Mouse (Mus musculus): ENCODE data around the gene Pold4. TPM values are rescaled to one million over a fixed set of nuclear protein-coding genes. Genes with fewer than 3 reads are reported as not detected.
A peak's percentile ranks its signal among the peaks of the same experiment; 100 is the strongest.

Pold4 gene
- total RNA-seq, 2 experiments from 2014 or later = 9.5 to 10.8 TPM

DNA sequence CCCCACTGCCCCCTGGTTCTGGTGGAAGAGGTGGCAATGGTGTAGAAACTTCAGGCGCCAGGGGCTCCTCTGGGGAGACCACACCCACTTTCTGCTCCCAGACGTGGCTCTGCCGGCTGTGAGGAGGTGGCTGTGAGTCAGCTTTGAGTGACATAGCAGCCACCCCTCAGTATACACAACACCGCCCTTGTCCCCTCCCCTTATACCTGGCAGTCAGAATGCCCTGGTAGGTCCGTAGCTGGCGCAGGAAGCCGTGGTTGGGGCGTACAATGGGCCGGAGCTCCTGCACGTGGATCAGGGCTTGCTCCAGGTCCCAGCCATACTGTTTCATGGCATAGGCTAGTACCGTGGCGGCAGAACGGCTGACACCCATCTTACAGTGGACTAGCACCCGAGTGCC lies 32.0 kb downstream of the Pold4 start:
- intact Hi-C loops (cut with DNase I) = no loop called here
- no peak for DNase-seq

GRCm38 (mm10) chr19:4264171-4264780 lies 32.6 kb downstream of the Pold4 start:
- intact Hi-C loops (cut with DNase I) = no loop called here
- DNase-seq = no peak

GRCm38 (mm10) chr19:4265956-4266355 lies 34.3 kb downstream of the Pold4 start:
- DNase-seq = no peak
- intact Hi-C loops (cut with DNase I) = no loop called here

DNA sequence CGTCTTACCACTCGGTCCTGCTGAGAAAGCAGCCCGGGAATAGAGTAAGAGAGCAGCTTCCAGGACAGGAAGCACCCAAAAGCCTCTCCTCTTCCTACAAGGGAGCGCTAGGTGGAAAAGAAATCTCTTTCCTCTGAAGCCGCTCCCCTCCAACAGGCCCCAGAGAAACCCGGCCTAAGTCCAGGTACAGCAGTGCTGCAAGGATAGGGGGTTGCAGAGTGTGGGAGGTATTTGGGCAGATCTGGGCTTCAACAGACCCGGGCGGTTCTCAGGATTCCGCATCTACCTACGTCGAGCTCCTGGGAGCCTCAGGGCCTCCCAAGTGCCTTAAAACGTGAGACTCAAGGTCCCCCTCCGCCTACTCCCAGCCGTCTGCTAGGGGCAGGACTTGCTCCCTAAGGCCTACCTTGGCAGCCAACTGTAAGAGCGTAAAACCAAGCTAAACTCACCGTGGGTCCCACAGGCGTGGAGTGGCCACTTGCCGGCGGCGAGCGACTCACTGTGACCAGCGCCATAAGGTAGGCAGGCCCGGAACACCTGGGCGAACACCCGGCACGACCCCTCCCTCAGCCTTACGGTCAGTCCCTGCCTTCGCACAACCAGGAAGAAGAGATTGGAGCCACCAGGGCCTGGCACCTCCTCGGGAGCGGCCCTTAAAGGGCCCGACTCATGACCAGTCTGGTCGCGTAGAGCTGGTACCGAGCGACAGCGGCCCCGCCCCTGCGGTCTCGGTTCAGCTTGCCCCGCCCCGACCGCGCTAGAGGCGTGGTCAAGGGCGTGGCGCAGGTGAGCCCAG lies 37.1 kb downstream of the Pold4 start, which contains the start of gene Ssh3:
Gene Ssh3, minus strand, starts transcription at position 615 of the 796 bp plus-strand sequence.
- intact Hi-C loops (cut with DNase I) = no loop called here
- peak; percentile 61 to 65 for DNase-seq

DNA sequence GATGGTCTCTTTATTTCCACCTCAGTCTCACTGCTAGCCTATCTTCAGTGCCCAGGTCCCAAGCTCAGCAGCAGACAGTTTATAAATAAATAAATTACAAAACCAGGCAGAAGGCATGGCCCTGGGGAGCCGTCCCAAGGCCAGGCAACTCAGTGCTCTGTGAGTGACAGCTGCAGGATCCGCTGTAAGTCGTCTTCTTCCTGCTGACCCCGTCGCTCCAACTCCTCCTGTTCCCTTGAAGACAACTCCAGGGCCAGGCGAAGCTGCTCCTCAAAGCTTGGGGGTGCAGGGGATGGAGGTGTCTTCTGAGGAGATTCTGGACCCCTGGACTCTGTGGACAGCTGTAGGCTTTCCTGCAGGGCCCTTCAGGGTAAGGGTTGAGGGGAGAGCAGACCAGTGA lies 38.5 kb downstream of the Pold4 start:
- no peak for DNase-seq
- intact Hi-C loops (cut with DNase I) = no loop called here

DNA sequence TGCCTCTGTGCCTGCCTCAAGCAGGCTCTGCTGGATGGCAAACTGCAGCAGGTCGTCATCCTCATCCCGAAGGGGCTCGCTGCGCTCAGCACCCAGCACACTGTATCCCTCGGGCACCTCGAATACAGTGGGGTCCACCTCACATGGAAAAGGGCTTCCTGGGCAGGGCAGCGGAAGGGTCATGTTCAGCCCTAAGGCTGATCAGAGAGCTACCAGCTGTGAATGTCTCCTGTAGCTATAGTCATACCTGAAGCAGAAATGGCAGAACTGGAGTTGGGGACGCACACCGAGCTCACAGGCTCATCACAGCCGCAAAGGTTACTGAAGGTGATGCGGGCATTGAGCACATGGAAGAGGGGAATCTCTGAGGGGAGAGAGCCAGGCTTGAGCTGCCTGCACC lies 39.3 kb downstream of the Pold4 start:
- intact Hi-C loops (cut with DNase I) = no loop called here

DNA sequence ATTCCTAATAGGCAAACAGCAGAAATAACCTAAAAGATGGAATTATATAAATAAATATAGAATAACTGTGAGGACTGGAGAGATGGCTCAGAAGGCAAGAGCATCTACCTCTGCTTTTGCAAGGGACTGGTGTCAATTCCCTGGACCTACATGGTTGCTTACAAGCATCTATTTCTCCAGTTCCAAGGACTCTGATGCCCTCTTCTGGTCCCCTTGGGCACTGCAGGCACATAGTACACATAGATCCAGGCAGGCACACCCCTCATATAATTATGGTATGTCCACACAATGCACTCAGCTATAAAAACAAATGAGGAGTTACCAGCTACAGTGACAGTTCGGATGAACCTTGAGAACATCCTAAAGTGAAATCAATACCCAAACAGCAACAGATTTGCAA lies 47.8 kb downstream of the Pold4 start:
- DNase-seq = no peak
- intact Hi-C loops (cut with DNase I) = no loop called here

More for the DNA sequence above, 39.3 kb downstream of the Pold4 start:
- DNase-seq = no peak

- intact Hi-C loops (cut with DNase I) = no loop called here
- DNase-seq = no peak
Observed at GRCm38 (mm10) chr19:4280425-4280824, 48.7 kb downstream of the Pold4 start.

- intact Hi-C loops (cut with DNase I) = loop anchor here (1.0 kb wide), 1 partner anchor 24 kb away; no protein-coding TSS in a partner anchor
Observed at GRCm38 (mm10) chr19:4282898-4283553, 51.3 kb downstream of the Pold4 start, which contains the start of gene Ankrd13d. Gene Ankrd13d (minus strand): TSS chr19:4283137.

More at GRCm38 (mm10) chr19:4282898-4283553, 51.3 kb downstream of the Pold4 start, which contains the start of gene Ankrd13d:
- peak; percentile 84 to 88 for DNase-seq

Small RNAs within 50 kb of the gene (microRNA-seq; reads per million reads assigned to microRNA genes)
- gene Gm26115 (0 reads per million in 2 experiments), gene Mir6985 (0.54 to 7.1 reads per million in 2 experiments)

Other genes starting within 250 kb of the Pold4 start
- gene Acy3, start 245.3 kb upstream of the Pold4 start, total RNA-seq (2021) = 10 to 100 TPM; 11.7 to 15.2 TPM
- gene Tbx10, start 239.1 kb upstream of the Pold4 start, total RNA-seq (2021) = not detected
- 10 to 100 TPM; 66.8 to 69.4 TPM for gene Nudt8, start 231.3 kb upstream of the Pold4 start, total RNA-seq (2021)
- gene Gm49405, start 231.3 kb upstream of the Pold4 start, total RNA-seq (2021) = 1 to 10 TPM; 2.0 to 2.6 TPM
- 10 to 100 TPM; 73.8 to 83.6 TPM for gene Doc2g, start 228.6 kb upstream of the Pold4 start, total RNA-seq (2021)
- 1,000 to 10,000 TPM; 1,061 to 1,067 TPM for gene Ndufv1, start 219.1 kb upstream of the Pold4 start, total RNA-seq (2021)
- 100 to 1,000 TPM; 257 to 271 TPM for gene Gstp1, start 193.9 kb upstream of the Pold4 start, total RNA-seq (2021)
- 10 to 100 TPM; 80.8 to 90.7 TPM for gene Gstp2, start 185.9 kb upstream of the Pold4 start, total RNA-seq (2021)
- gene Gstp3, start 172.3 kb upstream of the Pold4 start, total RNA-seq (2021) = not detected
- not detected for gene Cabp2, start 150.3 kb upstream of the Pold4 start, total RNA-seq (2021)
- 10 to 100 TPM; 24.2 to 27.5 TPM for gene Cdk2ap2, start 134.7 kb upstream of the Pold4 start, total RNA-seq (2021)
- 10 to 100 TPM; 25.0 to 26.4 TPM for gene Pitpnm1, start 131.9 kb upstream of the Pold4 start, total RNA-seq (2021)
- gene Aip, start 106.0 kb upstream of the Pold4 start, total RNA-seq (2021) = 10 to 100 TPM; 47.0 to 60.6 TPM
- gene Gpr152, start 92.1 kb upstream of the Pold4 start, total RNA-seq (2021) = not detected
- gene Cabp4, start 87.9 kb upstream of the Pold4 start, total RNA-seq (2021) = not detected
- 10 to 100 TPM; 61.9 to 70.9 TPM for gene Coro1b, start 83.3 kb upstream of the Pold4 start, total RNA-seq (2021)
- 1 to 10 TPM; 3.2 to 6.7 TPM for gene Ptprcap, start 78.3 kb upstream of the Pold4 start, total RNA-seq (2021)
- gene Rps6kb2, start 68.5 kb upstream of the Pold4 start, total RNA-seq (2021) = 10 to 100 TPM; 21.6 to 23.6 TPM
- 10 to 100 TPM; 36.1 to 43.3 TPM for gene Carns1, start 56.4 kb upstream of the Pold4 start, total RNA-seq (2021)
- gene Tbc1d10c, start 40.6 kb upstream of the Pold4 start, total RNA-seq (2021) = 1 to 10 TPM; 4.0 to 7.5 TPM
- 100 to 1,000 TPM; 368 to 404 TPM for gene Ppp1ca, start 39.8 kb upstream of the Pold4 start, total RNA-seq (2021)
- gene Rad9a, start 30.2 kb upstream of the Pold4 start, total RNA-seq (2021) = 1 to 10 TPM; 4.7 to 5.0 TPM
- 1 to 10 TPM; 1.6 to 2.0 TPM for gene Clcf1, start 17.7 kb upstream of the Pold4 start, total RNA-seq (2021)
- gene AC109138.7, start 17.5 kb upstream of the Pold4 start, total RNA-seq (2021) = not detected
- gene Ssh3, start 37.3 kb downstream of the Pold4 start, total RNA-seq (2021) = 1 to 10 TPM; 7.2 to 9.9 TPM
- 1 to 10 TPM; 1.0 to 1.4 TPM for gene Ankrd13d, start 51.2 kb downstream of the Pold4 start, total RNA-seq (2021)
- gene Grk2, start 74.3 kb downstream of the Pold4 start, total RNA-seq (2021) = 10 to 100 TPM; 54.1 to 59.4 TPM
- 10 to 100 TPM; 47.6 to 49.5 TPM for gene Kdm2a, start 166.4 kb downstream of the Pold4 start, total RNA-seq (2021)
- 1 to 10 TPM; 5.9 to 6.6 TPM for gene Rhod, start 207.5 kb downstream of the Pold4 start, total RNA-seq (2021)
- 1 to 10 TPM; 1.8 to 5.0 TPM for gene Syt12, start 245.5 kb downstream of the Pold4 start, total RNA-seq (2021)

All from heart, postnatal 14 days (tissue).